In genomic region chr9:104262823-104263352, GRCm38 (mm10) we compare ENCODE assay signal across 8 mouse cellular contexts. TPM values are rescaled to one million over a fixed set of nuclear protein-coding genes. Genes with fewer than 3 reads are reported as not detected.
DNase-seq lines count a peak whose midpoint lies in the region; ATAC-seq and TF ChIP-seq lines count a peak whose summit lies in the region.

Dnajc13 (minus strand) TSS chr9:104262930.

- H3K9me3 ChIP-seq in embryonic facial prominence, embryonic 13.5 days: no peaks in the 10 kb centered on the region
- H3K9me3 ChIP-seq in limb, embryonic 12.5 days: no peaks in the 10 kb centered on the region
- no peaks in the 10 kb centered on the region for H3K9me3 ChIP-seq in midbrain, embryonic 15.5 days

- peak within 1 kb of the TSS; percentile 93 for H3K4me3 ChIP-seq in embryonic facial prominence, embryonic 13.5 days
- H3K4me3 ChIP-seq in kidney, adult 2 months (ENCODE audit: insufficient read depth, low read depth, low read length): peak within 1 kb of the TSS; percentile 70
- peak within 1 kb of the TSS; percentile 90 for H3K4me3 ChIP-seq in limb, embryonic 12.5 days (replicated peaks)
- peak within 1 kb of the TSS; percentile 90 for H3K4me3 ChIP-seq in midbrain, embryonic 15.5 days
- H3K4me3 ChIP-seq in spleen, adult 2 months (ENCODE audit: extremely low read depth, insufficient read depth, insufficient read length): peak within 1 kb of the TSS; percentile 88

- H3K9ac ChIP-seq in embryonic facial prominence, embryonic 13.5 days: peak within 1 kb of the TSS; percentile 93
- H3K9ac ChIP-seq in limb, embryonic 12.5 days (replicated peaks): peak within 1 kb of the TSS; percentile 88
- H3K9ac ChIP-seq in midbrain, embryonic 15.5 days: peak within 1 kb of the TSS; percentile 83

- peak within 1 kb of the TSS; percentile 91 for H3K27ac ChIP-seq in embryonic facial prominence, embryonic 13.5 days
- H3K27ac ChIP-seq in kidney, adult 2 months (ENCODE audit: insufficient read depth, low read depth, low read length): peak within 1 kb of the TSS; percentile 79
- H3K27ac ChIP-seq in limb, embryonic 12.5 days: peak within 1 kb of the TSS; percentile 88
- H3K27ac ChIP-seq in midbrain, embryonic 15.5 days: peak within 1 kb of the TSS; percentile 88
- peak within 1 kb of the TSS; percentile 73 for H3K27ac ChIP-seq in spleen, adult 2 months (ENCODE audit: insufficient read depth, low read length)

- H3K36me3 ChIP-seq in embryonic facial prominence, embryonic 13.5 days: no peaks in the 10 kb centered on the region
- no peaks in the 10 kb centered on the region for H3K36me3 ChIP-seq in kidney, adult 2 months (ENCODE audit: control insufficient read depth, insufficient read depth, low read length)
- H3K36me3 ChIP-seq in limb, embryonic 12.5 days: no peaks in the 10 kb centered on the region
- H3K36me3 ChIP-seq in midbrain, embryonic 15.5 days (replicated peaks): no peaks in the 10 kb centered on the region
- H3K36me3 ChIP-seq in spleen, adult 2 months (ENCODE audit: control insufficient read depth, insufficient read depth, low read length): no peaks in the 10 kb centered on the region

- H3K4me1 ChIP-seq in embryonic facial prominence, embryonic 13.5 days: peaks cover 21% of the 10 kb centered on the region
- H3K4me1 ChIP-seq in kidney, adult 2 months (ENCODE audit: control insufficient read depth, insufficient read depth, low read length): peaks cover 13% of the 10 kb centered on the region
- peaks cover 19% of the 10 kb centered on the region for H3K4me1 ChIP-seq in limb, embryonic 12.5 days (replicated peaks)
- peaks cover 28% of the 10 kb centered on the region for H3K4me1 ChIP-seq in midbrain, embryonic 15.5 days
- peaks cover 2% of the 10 kb centered on the region; the same call in 1 of the 2 replicates for H3K4me1 ChIP-seq in spleen, adult 2 months (ENCODE audit: control insufficient read depth, insufficient read depth, insufficient read length)

- peak within 1 kb of the TSS; percentile 85 for H3K4me2 ChIP-seq in embryonic facial prominence, embryonic 13.5 days
- peak within 1 kb of the TSS; percentile 87 for H3K4me2 ChIP-seq in limb, embryonic 12.5 days
- peak within 1 kb of the TSS; percentile 84 for H3K4me2 ChIP-seq in midbrain, embryonic 15.5 days

- peak; percentile 100 for DNase-seq in 3134 (ENCODE audit: extremely low read depth, insufficient read length, low spot score)
- DNase-seq in adrenal gland, postnatal 36 days: peak; percentile 99
- DNase-seq in heart, adult 18-20 months: peak; percentile 98 to 100
- DNase-seq in kidney, adult 2 months: peak; percentile 100
- peak; percentile 93 to 98 for DNase-seq in spleen, adult 2 months (ENCODE audit: low read depth in 1 of 2, low spot score in 2 of 2)

- under 1% methylated on average over 60 of the region's 60 CpGs for WGBS in embryonic facial prominence, embryonic 13.5 days
- WGBS in kidney, adult 2 months: under 1% methylated on average over 59 of the region's 60 CpGs
- WGBS in limb, embryonic 12.5 days: under 1% methylated on average over 44 of the region's 60 CpGs
- WGBS in midbrain, embryonic 15.5 days: under 1% methylated on average over 59 of the region's 60 CpGs
- WGBS in spleen, adult 2 months: under 1% methylated on average over 58 of the region's 60 CpGs

- TF ChIP-seq POLR2A in kidney, adult 2 months (IDR thresholded peaks at IDR 0.05; ENCODE audit: low read depth, low read length): peak; percentile 6
- peak; percentile 59 for TF ChIP-seq POLR2A in spleen, adult 2 months (IDR thresholded peaks at IDR 0.05; ENCODE audit: low read depth, low read length)

- H3K27me3 ChIP-seq in embryonic facial prominence, embryonic 13.5 days: no peaks in the 10 kb centered on the region
- no peaks in the 10 kb centered on the region for H3K27me3 ChIP-seq in kidney, adult 2 months (replicated peaks; ENCODE audit: control insufficient read depth, insufficient read depth, low read length)
- no peaks in the 10 kb centered on the region for H3K27me3 ChIP-seq in limb, embryonic 12.5 days
- no peaks in the 10 kb centered on the region for H3K27me3 ChIP-seq in midbrain, embryonic 15.5 days (replicated peaks)
- H3K27me3 ChIP-seq in spleen, adult 2 months (ENCODE audit: control insufficient read depth, insufficient read depth, low read length): no peaks in the 10 kb centered on the region

- TF ChIP-seq CTCF in kidney, adult 2 months (conservative IDR thresholded peaks at IDR 0.05; ENCODE audit: insufficient read depth, insufficient read length, low read depth, low read length): no peak
- TF ChIP-seq CTCF in spleen, adult 2 months (IDR thresholded peaks at IDR 0.05; ENCODE audit: extremely low read depth, insufficient read depth, insufficient read length, insufficient replicate concordance): no peak

- ATAC-seq in embryonic facial prominence, embryonic 13.5 days (ENCODE audit: insufficient number of reproducible peaks, insufficient read depth, low FRiP score, low TSS enrichment, low read depth): peak; percentile 94
- peak; percentile 98 for ATAC-seq in limb, embryonic 12.5 days (ENCODE audit: insufficient number of reproducible peaks, insufficient read depth, low FRiP score, low TSS enrichment, low read depth)
- peak; percentile 97 for ATAC-seq in midbrain, embryonic 15.5 days (replicated peaks)

RNA-seq across cellular contexts. Expression of gene Dnajc13, which starts in this region (rescaled TPM):
- 10 to 100 TPM; 43.0 to 46.9 TPM for total RNA-seq in adrenal gland, postnatal 36 days (2021)
- 19.7 and 23.3 TPM in 2 replicates for polyA plus RNA-seq in embryonic facial prominence, embryonic 13.5 days (2015; fragmentation: Nextera tagmentation; extraction: Ambion mirVana)
- 10 to 100 TPM; 32.5 to 33.3 TPM for total RNA-seq in heart, adult 18-20 months (2021)
- polyA plus RNA-seq in kidney, adult 2 months (2012; rRNA removed): 104 and 129 TPM in 2 replicates
- polyA plus RNA-seq in limb, embryonic 12.5 days (2016; fragmentation: Nextera tagmentation; extraction: Ambion mirVana): 23.7 and 23.8 TPM in 2 replicates
- 19.3 and 20.5 TPM in 2 replicates for polyA plus RNA-seq in midbrain, embryonic 15.5 days (2015; fragmentation: Nextera tagmentation; extraction: Ambion mirVana)
- polyA plus RNA-seq in spleen, adult 2 months (2012; rRNA removed): 28.8 and 32.8 TPM in 2 replicates

Comparison
In these comparisons a context has a peak if more than half of its experiments do, and no peak if none do; other contexts are left out.
1. Peak in every context shown above with its lines: DNase-seq, ATAC-seq, H3K4me3 ChIP-seq and H3K27ac ChIP-seq.